Mouse (Mus musculus) T-cell, adult 2 months (primary cell): ENCODE data around the gene Helz.
"Not testable (repeated sequence)": the region's sequence is repeated elsewhere in the genome, so short reads cannot be mapped to it uniquely, and the experiment has no call there.

Experiments used
- DNase-seq: peaks from one replicate; pipeline ENCODE4 v3.0.0; 2022; ENCODE audit warnings: low spot score

Gene Helz

GRCm38 (mm10) chr11:107547351-107548203 is at the start of gene Helz:
TSS of gene Helz (plus strand) at chr11:107547930.
- peak; percentile 77 for DNase-seq

- DNase-seq, result no peak
These were observed 44.9 kb upstream of the Helz start for GRCm38 (mm10) chr11:107502801-107503200.

GRCm38 (mm10) chr11:107504364-107504763 is 43.4 kb upstream of the Helz start:
- DNase-seq, result not testable (repeated sequence)

- peak; percentile 29 for DNase-seq
These were observed 41.5 kb upstream of the Helz start for GRCm38 (mm10) chr11:107506260-107506659.

- DNase-seq, result no peak
These were observed 37.9 kb upstream of the Helz start for GRCm38 (mm10) chr11:107509631-107510338.

- DNase-seq, result no peak
These were observed 37.1 kb upstream of the Helz start for GRCm38 (mm10) chr11:107510362-107511269.

- peak; percentile 69 for DNase-seq
These were observed 35.8 kb upstream of the Helz start for GRCm38 (mm10) chr11:107511954-107512353.

- no peak for DNase-seq
These were observed 34.7 kb upstream of the Helz start for GRCm38 (mm10) chr11:107513047-107513446.

- no peak for DNase-seq
These were observed 31.3 kb upstream of the Helz start for GRCm38 (mm10) chr11:107516387-107516786.

- DNase-seq, result no peak
These were observed 28.9 kb upstream of the Helz start for GRCm38 (mm10) chr11:107518645-107519429.

GRCm38 (mm10) chr11:107521153-107521552 is 26.6 kb upstream of the Helz start:
- no peak for DNase-seq

GRCm38 (mm10) chr11:107524966-107525365 is 22.8 kb upstream of the Helz start:
- DNase-seq, result no peak

- DNase-seq, result no peak
These were observed 20.1 kb upstream of the Helz start for GRCm38 (mm10) chr11:107527632-107528031.

- peak; percentile 54 for DNase-seq
These were observed 18.4 kb upstream of the Helz start for GRCm38 (mm10) chr11:107529320-107529719.

- no peak for DNase-seq
These were observed 16.3 kb upstream of the Helz start for GRCm38 (mm10) chr11:107531445-107531844.

GRCm38 (mm10) chr11:107532271-107532670 is 15.5 kb upstream of the Helz start:
- no peak for DNase-seq

- DNase-seq, result peak; percentile 16
These were observed 8.7 kb upstream of the Helz start for GRCm38 (mm10) chr11:107538994-107539393.

GRCm38 (mm10) chr11:107540339-107540738 is 7.4 kb upstream of the Helz start:
- no peak for DNase-seq

GRCm38 (mm10) chr11:107545747-107546476 is 1.8 kb upstream of the Helz start:
- no peak for DNase-seq

GRCm38 (mm10) chr11:107546667-107547301 is 946 bp upstream of the Helz start:
- DNase-seq, result peak; percentile 12
